Mouse (Mus musculus) spleen, postnatal 14 days (tissue): Measurements from ENCODE around the gene Efcab14.

ENCODE experiments used
- DNase-seq, 2 experiments: peaks; one replicate each; pipeline ENCODE4 v3.0.0; 2021 to 2022; ENCODE audit warnings: low spot score in 2 of 2

Gene Efcab14

DNA sequence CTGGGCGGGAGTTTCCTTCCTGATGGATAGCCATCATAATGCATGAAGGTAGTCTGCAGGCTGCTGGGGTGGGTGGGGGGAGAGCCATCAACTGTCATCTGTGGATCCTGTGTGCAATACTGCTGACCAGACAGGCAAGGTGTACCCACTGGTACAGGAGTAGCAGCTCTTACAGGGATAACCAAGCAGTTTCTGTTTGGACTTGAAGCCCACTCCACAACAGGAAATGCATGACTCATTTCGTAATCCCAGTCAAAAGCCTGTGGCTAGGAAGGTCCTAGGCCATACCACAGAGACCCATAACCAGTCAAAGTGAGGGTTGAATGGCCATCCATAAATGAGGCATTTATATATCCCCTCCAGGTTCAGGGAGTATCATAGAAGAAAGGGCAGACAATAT is 40.1 kb downstream of the Efcab14 start:
- DNase-seq, result no peak

DNA sequence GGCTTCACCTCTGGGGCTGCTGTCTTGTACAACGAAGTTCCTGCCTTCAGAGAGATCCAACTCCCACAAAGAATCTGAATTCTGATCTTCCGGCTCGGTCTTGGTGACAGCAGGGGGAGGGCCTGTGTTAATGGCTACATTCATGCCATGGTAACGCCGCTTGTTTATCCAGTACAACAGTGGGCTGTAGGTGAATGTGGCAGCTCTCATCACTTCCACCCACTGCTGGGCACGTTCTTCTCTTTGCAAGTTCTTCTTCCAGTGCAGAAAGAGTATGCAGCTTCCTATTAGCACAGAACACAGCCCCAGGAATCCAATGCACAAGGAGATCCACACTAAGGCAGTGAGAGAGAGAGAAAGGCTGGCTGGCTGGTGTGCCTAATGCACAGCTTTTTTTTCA is 42.7 kb downstream of the Efcab14 start:
- DNase-seq, result no peak

DNA sequence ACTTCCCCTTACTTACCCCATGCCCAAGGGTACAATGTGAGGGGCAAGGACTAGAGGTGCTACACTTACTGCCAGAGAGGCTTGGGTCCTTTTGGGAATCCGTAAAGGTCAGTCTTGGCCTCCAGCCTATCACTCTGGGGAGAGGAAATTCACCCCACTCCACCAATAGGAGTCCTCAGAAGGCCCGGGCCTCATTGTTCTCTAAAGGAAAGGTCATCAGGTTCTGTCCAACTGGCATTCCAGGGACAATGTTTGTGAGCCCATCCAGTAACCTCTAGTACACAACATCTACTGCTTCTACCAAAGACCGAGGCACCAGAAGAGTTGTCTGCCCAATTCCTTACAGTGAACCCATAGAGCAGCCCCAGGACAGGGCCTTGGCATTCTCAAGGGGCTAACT is 43.4 kb downstream of the Efcab14 start, which contains the start of gene Tex38:
TSS of gene Tex38 (minus strand) at position 101 of the 400 bp plus-strand sequence.
- DNase-seq, result no peak

DNA sequence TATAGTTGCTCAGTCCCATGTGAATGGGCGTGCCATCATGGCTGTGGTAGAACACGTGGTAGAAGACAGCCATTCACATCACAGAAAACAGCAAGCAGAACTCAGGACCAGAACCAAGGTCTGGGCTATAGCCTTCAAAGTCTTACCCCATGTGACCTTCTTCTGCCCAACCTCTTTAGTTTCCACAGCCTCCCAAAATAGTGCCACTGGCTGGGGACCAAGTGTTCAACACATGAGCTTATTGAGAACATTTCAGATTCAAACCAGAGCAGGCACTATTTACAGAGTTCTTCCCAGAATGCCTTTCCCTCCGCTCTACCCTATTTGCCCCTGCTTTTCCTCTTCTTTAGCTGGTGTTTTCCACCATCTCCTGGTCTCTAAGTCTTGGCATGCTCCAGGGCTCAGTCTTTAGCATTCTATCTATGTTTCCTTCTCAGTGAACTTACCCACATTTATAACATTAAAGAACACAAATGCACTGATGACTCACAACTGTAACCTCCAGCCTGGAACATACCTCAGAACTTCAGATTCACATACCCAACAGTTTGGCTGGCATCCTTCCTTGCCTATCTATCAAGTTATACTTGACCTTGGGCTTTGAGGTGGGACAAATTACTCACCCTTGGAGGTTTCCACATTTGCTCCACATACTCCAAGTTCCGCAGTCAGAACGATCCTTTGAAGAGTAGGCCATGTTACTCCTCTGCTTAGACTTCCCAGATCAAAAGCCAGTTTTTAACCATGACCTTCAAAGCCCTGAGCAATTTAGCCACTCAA is 44.7 kb downstream of the Efcab14 start:
- no peak for DNase-seq

DNA sequence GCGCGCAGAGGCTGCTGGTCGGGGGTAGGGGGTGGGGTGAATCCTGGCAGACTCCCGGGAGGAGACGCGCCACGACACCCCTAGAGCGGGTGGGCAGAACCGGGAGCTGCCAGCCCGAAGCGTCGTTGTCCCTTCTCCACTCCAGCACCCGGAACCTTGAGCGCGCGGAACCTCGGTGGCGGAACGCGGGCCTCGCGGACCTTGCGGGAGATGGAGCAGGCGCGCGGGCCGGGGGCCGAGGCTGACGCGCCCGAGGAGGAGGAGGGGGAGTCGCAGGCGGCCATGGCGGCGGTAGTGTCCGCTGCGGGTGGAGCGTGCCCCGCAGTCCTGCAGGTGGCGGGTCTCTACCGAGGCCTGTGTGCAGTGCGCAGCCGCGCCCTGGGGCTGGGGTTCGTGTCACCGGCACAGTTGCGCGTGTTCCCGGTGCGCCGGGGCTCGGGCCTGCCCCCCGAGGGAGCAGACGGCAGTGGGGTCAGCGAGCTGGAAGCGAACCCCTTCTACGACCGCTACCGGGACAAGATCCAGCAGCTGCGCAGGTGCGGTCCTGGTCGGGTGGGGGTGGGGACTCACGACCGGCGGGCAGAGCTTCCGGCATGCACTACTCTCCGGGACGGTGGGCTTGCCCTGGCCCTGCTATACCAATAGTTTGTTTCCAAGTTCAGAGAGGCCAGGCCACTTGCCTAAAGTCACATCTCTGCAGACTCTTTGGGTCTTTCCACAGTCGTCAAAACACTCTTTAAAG is 47.4 kb downstream of the Efcab14 start, which contains the start of gene Atpaf1:
TSS of gene Atpaf1 (plus strand) at position 44 of the 742 bp plus-strand sequence.
- peak; percentile 41 to 66 for DNase-seq

DNA sequence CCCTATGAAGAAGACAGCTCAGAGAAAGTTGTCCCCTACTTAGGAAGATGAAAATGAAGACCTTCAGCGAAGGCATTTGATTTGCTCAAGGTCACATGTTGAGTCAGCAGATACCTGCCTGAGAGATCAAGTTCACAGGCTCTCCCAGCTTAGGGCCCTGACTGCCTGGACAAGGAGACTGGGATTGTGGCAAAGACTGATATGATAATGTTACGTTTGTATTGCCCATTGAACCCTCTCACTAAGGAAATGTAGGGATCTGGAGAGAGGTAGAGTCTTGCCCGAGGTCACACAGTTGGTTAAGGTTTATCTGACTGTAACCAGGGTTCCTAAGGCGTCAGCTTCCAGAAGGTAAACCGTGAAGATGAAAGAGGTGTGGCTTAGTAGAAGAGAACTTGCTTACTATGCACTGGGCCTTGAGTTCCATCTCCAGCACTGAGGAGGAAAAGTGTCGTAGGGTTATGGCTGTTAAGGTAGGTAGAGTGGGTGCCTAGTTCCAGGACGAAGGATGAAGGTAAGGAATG is 48.0 kb downstream of the Efcab14 start:
- no peak for DNase-seq

DNA sequence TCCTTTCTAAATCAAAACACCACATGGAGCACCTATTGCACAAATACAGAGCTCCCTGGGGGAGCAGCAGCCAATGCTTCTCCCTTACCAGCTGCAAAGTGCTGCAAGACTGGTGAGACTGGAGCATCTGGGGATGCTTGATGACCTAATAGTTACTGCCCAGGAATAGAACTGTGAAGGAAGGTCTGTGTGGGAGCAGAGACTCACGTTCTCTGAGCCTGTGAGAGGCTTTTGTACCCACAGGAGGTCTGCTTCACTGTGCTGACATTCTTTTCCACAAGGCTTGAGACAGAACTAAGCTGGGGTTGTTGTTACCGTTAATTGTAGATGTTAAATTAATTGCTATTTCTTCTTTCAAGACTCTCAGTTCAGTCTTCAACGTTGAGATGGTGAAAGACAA is 53.3 kb downstream of the Efcab14 start:
- DNase-seq, result no peak

DNA sequence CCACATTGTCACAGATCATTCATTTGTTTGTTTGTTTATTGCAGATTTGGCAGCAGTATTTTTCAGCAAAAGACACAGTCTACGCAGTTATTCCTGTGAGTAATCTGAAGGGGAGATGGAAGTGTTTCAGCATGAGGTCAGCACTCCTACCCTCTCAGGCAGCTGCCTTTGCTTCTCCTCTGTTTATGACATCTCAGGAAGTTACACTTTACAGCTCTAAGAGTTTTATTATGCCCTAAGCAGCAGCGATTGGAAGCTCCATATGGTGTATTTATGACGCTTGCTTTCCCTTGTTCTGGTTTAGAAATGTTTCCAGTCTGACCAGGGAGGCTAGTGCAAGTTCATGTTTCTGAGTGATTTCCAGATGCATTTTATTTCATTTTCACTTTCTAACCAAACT is 57.8 kb downstream of the Efcab14 start:
- no peak for DNase-seq

DNA sequence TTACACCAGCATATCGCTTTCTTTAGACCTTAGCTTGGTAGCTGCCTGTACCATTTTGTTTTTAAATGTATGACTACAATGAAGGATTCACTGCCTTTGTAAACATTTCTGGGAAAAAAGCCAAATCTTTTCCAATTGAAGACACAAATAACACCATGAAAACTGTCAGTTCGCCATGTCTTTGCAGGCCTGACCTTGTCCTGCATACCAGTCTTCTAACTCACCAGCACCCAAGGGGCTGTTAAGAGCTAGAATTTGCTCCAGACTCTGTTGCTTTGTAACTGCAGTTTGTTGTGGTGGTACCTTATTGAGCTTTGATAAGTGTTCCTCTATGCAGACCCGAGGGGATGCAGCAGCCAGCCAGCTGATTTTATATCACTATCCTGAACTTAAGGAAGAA is 62.4 kb downstream of the Efcab14 start:
- DNase-seq, result no peak

DNA sequence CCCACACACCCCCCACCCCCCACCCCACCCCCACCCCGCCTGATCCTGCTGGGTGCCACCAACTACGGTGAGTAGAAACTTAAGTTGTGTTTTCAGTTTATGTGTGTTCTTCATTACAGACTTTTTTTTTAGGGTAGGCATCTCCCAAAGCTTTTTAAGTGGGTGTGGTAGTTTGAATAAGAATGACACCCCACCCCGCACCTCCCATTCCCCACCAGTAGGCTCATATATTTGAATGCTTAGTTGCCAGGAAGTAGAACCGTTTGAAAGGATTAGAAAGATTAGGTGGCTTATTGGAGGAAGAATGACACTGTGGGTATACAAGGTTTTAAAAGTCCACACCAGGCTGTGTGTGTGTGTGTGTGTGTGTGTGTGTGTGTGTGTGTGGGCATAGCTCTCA is 74.8 kb downstream of the Efcab14 start:
- DNase-seq, result no peak

DNA sequence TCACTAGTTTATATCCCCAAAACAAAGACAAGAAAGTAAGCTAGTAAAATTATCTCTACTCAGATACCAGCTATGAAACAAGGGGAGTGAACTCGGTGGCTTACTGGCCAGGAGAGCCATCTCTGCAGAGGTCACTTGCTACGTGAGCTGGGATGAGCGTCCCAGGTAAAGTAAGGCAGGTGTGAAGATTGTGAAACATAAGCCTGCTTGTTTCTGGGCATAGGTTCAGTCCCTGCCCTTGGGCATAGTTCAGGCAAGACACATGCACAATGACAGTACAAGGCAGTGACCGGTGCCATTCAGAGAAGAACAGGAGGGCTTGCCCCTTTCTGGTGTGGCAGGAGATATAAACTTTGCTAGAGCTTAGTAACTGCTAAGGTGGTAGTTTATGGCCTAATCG is 78.1 kb downstream of the Efcab14 start:
- no peak for DNase-seq

DNA sequence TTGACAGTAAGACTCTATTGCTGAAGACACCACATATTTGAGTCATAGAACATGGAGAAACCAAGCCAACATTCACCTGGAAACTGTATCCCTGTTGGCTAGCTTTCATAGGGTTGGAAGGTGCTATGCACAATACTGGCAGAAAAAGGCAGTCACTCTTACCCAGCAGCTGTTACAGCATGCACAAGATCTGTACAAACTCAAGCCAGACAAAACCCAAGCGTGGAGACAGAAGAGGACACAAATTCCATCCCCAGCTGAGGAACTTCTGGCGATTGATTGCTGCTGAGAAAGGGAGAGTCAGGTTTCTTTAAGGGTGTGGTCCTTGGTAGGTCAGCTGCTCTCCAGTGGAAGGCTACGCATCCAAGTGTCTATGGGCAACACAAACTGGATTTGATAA is 82.7 kb downstream of the Efcab14 start:
- DNase-seq, result no peak

DNA sequence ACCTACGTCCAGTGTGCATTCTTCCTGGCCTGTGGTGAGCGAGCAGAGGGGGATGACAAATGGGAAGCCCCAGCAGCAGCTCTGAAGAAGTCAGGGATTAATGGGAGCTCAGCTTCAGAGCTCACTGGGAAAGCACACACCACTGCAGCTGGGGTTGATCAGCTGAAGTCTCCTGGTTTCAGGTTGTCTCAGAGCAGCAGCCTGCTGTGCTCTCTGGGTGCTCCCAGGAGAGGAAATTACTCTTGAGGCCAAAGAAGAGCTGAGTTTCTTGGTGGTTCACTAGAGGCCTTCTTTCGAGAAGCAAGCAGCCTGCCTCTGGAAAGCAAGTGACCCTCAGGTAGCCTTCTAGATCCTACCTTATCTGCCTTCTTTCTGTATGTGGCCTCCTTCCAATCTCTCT is 83.4 kb downstream of the Efcab14 start:
- DNase-seq, result no peak

DNA sequence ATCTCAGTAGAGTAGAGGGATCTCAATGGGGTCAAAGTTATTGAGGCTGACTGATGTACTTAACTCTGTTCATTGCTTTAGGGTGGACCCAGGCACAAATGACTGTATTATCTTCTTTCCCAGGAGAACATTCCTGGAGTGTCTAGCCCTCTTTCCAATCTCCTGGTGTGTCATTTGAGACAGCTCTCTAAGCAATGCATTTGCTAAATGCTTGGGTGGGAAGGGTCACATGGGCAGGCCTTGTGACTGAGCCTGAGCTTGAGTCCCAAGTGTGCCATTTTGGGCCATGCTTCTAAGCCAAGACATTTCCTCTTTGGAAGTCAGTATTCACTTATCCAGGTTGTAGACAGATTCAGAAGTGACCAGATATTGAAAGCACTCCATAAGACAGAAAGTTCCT is 83.9 kb downstream of the Efcab14 start:
- DNase-seq, result no peak

DNA sequence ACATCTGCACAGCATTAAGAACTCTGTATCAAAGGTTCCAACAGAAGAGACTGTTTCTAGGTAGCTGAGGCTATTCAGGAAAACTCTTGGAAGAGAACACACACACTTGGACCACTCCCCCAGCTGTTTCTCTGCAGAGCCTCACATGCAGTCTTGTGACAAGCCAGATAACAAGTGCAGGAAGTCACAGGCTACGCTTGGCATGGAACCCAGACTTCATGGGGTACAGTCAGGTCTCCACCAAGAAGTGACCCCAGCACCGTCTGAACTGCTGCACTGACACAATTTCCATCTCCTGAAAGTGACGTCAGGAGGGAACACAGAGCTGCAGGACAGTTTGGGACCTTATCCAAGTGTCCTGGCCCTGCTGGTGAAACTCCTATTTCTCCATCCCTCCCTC is 84.4 kb downstream of the Efcab14 start:
- no peak for DNase-seq

DNA sequence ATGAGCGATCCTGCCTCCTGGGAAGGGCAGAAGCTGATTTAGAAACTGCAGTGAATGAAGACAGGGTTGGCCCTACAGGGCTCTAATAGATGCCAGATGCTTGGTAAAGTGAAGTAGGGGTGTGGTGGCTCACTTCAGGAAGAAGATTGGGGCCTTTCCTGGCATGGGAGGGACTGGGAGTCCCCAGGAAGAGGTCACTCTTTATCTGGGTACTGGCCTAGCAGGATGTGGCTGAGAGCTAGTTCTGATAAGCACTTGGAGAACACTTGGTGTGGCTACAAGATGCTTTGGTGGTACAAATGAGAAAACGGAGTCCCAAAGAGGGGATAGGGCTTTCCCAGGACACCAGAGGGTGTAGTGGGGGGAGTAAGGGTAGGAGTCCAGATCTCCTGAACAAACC is 86.6 kb downstream of the Efcab14 start:
- DNase-seq, result no peak

DNA sequence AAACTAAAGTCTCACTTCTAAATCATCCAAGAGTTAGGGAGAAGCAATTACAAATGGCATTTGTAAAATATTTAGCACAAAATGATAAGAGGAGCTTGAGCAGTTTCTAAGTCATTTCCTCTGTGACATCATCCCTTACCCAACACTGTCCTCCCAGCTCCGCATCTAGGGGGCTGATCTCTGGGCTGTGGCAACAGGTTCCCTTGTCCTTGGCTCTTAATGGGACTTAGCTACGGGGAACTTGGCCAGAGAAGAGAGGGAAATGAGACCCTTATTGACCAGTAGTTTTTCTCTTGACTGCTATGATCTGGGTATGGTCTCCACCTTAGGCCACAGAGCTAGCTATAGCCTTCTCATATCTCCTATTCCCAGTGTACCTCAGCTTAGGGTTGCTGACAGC is 87.7 kb downstream of the Efcab14 start:
- DNase-seq, result no peak
